Mouse (Mus musculus): ENCODE measurements around the gene Psmd3. TPM values are rescaled to one million over a fixed set of nuclear protein-coding genes. Genes with fewer than 3 reads are reported as not detected.

The Psmd3 gene
- polyA plus RNA-seq, 1 experiment from 2014 or later = 169 TPM

DNA sequence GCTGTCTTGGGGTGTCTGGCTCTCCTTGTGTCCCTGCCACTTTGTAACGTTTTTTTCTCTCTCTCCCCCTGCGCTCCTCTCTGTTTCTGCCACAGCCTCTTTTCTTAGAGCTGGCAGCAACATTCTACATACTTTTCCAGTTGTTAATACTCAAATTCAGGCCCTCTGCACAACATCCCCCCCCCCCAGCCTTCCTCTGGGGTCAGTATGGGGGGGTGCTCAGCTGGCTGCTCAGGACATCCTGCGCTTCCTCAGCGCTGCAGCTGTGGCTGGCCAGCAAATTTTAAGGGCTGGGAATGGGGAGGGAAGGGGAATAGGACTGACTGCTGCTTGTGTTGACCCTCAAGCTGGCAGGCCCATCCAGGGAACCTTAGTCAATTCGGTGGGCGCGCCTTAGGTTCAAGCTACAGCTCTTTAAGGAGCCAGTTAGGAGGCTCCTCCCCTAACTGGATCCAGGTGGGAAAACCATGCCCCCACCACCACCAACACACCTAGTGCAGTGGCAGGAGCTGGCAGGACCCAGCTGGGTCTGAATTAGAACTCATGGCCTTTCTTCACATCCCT is 62.2 kb downstream of the Psmd3 start:
- Histone ChIP-seq H3K27me3 (ENCODE audit: insufficient read depth, low read length) (no peaks in the 10 kb centered on the region), H3K4me3 (ENCODE audit: low read depth, low read length) (peak overlapping the region; percentile 75), H3K9me3 (ENCODE audit: low read depth, low read length) (no peaks in the 10 kb centered on the region), H3K9ac (peak overlapping the region; percentile 40), H3K4me1 (ENCODE audit: insufficient read depth) (peaks cover 69% of the 10 kb centered on the region), H3K27ac (ENCODE audit: low read depth) (peak overlapping the region; percentile 95), H3K4me2 (peak overlapping the region; percentile 76), H3K36me3 (ENCODE audit: insufficient read depth) (no peaks in the 10 kb centered on the region)
- DNase-seq (peak; percentile 48), ATAC-seq (ENCODE audit: insufficient read depth) (no peak)
- no peak for TF ChIP-seq CTCF (IDR thresholded peaks at IDR 0.05; ENCODE audit: low read depth)
- WGBS = 29% methylated on average over 7 of the region's 7 CpGs

Other genes with a start within 250 kb of the Psmd3 start
- gene Mien1, start 243.6 kb upstream of the Psmd3 start, polyA plus RNA-seq (2014; fragmentation: Nextera tagmentation; extraction: Ambion mirVana) = 62.9 and 65.3 TPM in 2 replicates
- gene Grb7, start 236.2 kb upstream of the Psmd3 start, polyA plus RNA-seq (2014; fragmentation: Nextera tagmentation; extraction: Ambion mirVana) = 39.4 and 43.0 TPM in 2 replicates
- 0.14 and 0.32 TPM in 2 replicates for gene Ikzf3, start 136.5 kb upstream of the Psmd3 start, polyA plus RNA-seq (2014; fragmentation: Nextera tagmentation; extraction: Ambion mirVana)
- 0.57 TPM in 1 of 2 replicates, not detected in the other for gene Zpbp2, start 131.5 kb upstream of the Psmd3 start, polyA plus RNA-seq (2014; fragmentation: Nextera tagmentation; extraction: Ambion mirVana)
- 6.6 and 6.9 TPM in 2 replicates for gene Ormdl3, start 95.2 kb upstream of the Psmd3 start, polyA plus RNA-seq (2014; fragmentation: Nextera tagmentation; extraction: Ambion mirVana)
- not detected in 2 replicates for gene Lrrc3c, start 84.3 kb upstream of the Psmd3 start, polyA plus RNA-seq (2014; fragmentation: Nextera tagmentation; extraction: Ambion mirVana)
- gene Gm12355, start 56.9 kb upstream of the Psmd3 start, polyA plus RNA-seq (2014; fragmentation: Nextera tagmentation; extraction: Ambion mirVana) = 1.2 and 1.4 TPM in 2 replicates
- gene Gsdma3, start 56.2 kb upstream of the Psmd3 start, polyA plus RNA-seq (2014; fragmentation: Nextera tagmentation; extraction: Ambion mirVana) = not detected in 2 replicates
- gene Gsdma2, start 35.8 kb upstream of the Psmd3 start, polyA plus RNA-seq (2014; fragmentation: Nextera tagmentation; extraction: Ambion mirVana) = not detected in 2 replicates
- not detected in 2 replicates for gene Gsdma, start 18.2 kb upstream of the Psmd3 start, polyA plus RNA-seq (2014; fragmentation: Nextera tagmentation; extraction: Ambion mirVana)
- not detected in 2 replicates for gene Csf3, start 18.7 kb downstream of the Psmd3 start, polyA plus RNA-seq (2014; fragmentation: Nextera tagmentation; extraction: Ambion mirVana)
- gene Med24, start 46.9 kb downstream of the Psmd3 start, polyA plus RNA-seq (2014; fragmentation: Nextera tagmentation; extraction: Ambion mirVana) = 53.0 and 53.5 TPM in 2 replicates
- 46.8 and 47.1 TPM in 2 replicates for gene Thra, start 58.1 kb downstream of the Psmd3 start, polyA plus RNA-seq (2014; fragmentation: Nextera tagmentation; extraction: Ambion mirVana)
- 1.4 and 1.7 TPM in 2 replicates for gene Nr1d1, start 92.8 kb downstream of the Psmd3 start, polyA plus RNA-seq (2014; fragmentation: Nextera tagmentation; extraction: Ambion mirVana)
- 16.2 and 16.3 TPM in 2 replicates for gene Msl1, start 113.0 kb downstream of the Psmd3 start, polyA plus RNA-seq (2014; fragmentation: Nextera tagmentation; extraction: Ambion mirVana)
- gene Casc3, start 122.4 kb downstream of the Psmd3 start, polyA plus RNA-seq (2014; fragmentation: Nextera tagmentation; extraction: Ambion mirVana) = 41.0 and 42.8 TPM in 2 replicates
- gene Rapgefl1, start 154.2 kb downstream of the Psmd3 start, polyA plus RNA-seq (2014; fragmentation: Nextera tagmentation; extraction: Ambion mirVana) = 1.5 and 2.1 TPM in 2 replicates
- 4.7 and 5.7 TPM in 2 replicates for gene Wipf2, start 181.1 kb downstream of the Psmd3 start, polyA plus RNA-seq (2014; fragmentation: Nextera tagmentation; extraction: Ambion mirVana)
- gene Cdc6, start 225.2 kb downstream of the Psmd3 start, polyA plus RNA-seq (2014; fragmentation: Nextera tagmentation; extraction: Ambion mirVana) = 47.0 and 48.1 TPM in 2 replicates
- gene Rara, start 245.3 kb downstream of the Psmd3 start, polyA plus RNA-seq (2014; fragmentation: Nextera tagmentation; extraction: Ambion mirVana) = 43.2 and 45.3 TPM in 2 replicates